Mouse (Mus musculus) lung, postnatal 25 days (tissue): ENCODE data around the gene Vps45.

ENCODE experiments used
- DNase-seq: peaks from one replicate; pipeline ENCODE4 v3.0.0; 2022; ENCODE audit warnings: low spot score

Vps45 gene

GRCm38 (mm10) chr3:96058231-96058896 lies at the start of gene Vps45:
TSS of gene Vps45 (minus strand) at chr3:96058466.
- peak; percentile 64 for DNase-seq

DNA sequence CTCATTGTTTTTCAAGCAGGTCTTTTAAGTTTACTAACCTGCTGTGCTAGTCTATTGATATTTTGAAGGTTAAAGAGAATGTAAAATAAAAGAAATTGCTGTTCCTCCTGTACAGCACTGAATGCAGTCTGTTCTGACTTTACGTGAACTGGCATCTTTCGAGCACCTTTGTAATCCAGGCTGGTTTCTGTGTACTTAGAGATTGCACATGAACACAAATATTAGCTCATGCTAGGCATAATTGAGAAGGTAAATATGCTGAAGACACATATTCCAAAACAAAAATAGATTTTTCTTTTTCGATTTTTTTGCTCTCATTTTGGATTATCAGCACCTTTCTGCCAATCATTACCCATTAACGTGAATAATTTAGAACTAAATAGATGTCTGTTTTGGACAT lies 47.9 kb upstream of the Vps45 start:
- no peak for DNase-seq

DNA sequence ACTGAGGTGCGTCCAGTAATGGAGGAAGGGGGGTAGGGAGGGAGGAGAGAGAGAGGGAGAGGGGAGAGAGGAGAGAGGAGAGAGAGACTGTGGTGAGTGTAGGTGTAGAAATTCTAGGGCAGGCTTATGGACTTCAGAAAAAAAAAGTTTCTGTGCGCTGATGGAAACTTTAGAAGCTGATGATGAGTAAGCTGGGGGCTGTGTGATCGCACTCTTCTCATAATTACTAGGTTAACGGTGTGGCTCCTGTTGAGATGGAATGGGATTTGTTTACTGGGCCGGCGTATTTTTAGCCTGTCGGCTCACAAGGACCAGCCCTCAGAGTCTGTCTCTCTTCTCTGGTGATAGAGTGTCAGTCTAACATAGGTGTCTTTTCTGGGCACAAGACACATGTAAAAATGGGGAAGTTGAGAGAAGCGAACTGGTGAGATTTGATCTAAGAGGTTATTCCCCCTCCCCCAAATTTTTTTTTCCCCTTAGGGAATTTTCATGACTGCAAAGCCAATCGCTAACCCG lies 47.0 kb upstream of the Vps45 start:
- no peak for DNase-seq

- peak; percentile 69 for DNase-seq
These were observed 46.2 kb upstream of the Vps45 start, which contains the start of gene Otud7b for GRCm38 (mm10) chr3:96104261-96105065. TSS of gene Otud7b (plus strand) at chr3:96104527.

GRCm38 (mm10) chr3:96103901-96104260 lies 45.6 kb upstream of the Vps45 start:
- DNase-seq: no peak

DNA sequence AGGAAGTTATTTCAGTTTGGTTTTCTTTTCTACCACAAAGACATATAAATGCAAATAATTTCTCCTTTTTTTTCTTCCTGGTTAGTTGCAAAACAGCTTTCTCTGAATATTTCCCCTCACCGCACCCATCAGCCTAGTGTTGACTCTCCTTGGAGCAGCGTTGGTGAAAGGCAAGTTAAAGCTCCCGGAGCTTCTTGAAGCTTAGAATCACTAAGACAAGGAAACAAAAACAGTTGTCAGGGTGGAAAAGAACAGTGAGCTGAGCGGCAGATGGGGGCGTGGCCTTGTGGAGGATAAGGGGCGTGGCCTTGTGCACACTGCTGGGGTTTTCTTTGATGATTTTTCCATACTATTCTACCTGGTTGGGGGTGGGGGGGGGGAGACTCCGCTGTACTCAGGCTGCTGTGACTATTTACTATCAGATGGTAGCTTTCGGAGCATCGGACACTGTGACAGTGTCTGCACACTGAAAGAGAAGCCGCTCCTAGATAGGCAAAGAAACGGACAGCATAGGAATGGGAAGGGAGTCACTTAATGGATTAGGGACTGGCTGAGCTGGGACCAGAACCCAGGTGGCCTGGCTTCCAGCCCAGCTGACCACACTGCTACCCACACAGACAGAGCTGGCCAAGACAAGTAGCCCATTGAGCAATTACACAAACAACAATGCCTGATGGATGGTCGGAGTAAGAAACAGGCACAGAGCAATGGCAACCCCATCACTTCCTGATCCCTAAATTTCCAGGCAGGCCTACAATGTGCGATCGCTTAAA lies 44.0 kb upstream of the Vps45 start:
- DNase-seq: peak; percentile 61

DNA sequence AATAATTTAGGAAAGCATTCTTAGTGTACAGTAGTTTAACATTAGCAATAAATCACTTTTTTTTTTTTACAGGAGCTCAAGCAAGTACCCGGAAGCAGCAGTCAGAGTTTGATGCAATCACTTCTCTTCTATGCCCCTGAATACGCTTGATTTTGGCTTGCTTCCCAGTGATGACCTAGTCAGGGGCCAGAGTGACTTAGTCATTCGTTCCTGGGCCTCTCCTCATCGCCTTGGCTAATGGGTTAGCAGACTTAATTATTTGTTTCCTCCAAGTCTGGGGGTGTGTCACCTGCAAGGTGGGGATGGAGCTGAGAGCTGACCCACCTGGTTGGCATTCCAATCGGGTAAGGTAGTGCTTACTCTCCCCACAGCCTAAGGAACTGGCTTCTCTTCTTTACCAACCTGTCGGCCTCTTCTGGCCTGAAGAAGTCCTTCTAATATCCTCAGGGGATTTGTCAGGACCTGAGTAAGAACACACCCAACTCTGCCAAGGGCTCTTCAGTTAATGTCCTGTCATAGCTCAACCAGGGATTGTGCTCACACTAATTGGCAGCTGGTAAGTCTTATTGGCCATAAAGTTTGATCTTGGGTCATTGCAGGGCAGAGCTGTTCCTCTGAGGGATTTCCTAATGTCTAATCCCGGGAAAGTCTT lies 40.5 kb upstream of the Vps45 start:
- peak; percentile 84 for DNase-seq

GRCm38 (mm10) chr3:96098168-96098567 lies 39.9 kb upstream of the Vps45 start:
- DNase-seq: no peak

GRCm38 (mm10) chr3:96094203-96094602 lies 35.9 kb upstream of the Vps45 start:
- no peak for DNase-seq

GRCm38 (mm10) chr3:96093509-96093908 lies 35.2 kb upstream of the Vps45 start:
- DNase-seq: no peak

DNA sequence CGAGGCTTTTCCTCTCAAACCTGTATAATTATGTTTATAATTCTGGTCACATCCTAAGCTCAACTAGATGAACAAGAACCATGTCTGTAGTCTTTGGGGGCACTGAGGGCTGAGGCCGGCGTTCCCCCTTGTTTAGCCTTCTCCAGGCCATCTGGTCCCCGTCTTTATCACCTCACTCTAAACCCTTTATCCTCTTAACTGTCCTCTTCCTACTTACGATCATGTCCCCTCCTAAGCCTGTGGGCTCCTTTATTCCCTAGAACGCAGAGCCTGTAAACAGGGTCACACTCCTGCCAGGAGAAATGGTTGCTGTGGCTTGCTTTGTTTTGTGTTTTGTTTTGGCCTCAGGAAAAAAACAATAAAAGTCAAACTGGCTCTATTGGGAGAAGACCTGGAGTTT lies 33.7 kb upstream of the Vps45 start:
- no peak for DNase-seq

- no peak for DNase-seq
These were observed 32.9 kb upstream of the Vps45 start for GRCm38 (mm10) chr3:96091146-96091545.

DNA sequence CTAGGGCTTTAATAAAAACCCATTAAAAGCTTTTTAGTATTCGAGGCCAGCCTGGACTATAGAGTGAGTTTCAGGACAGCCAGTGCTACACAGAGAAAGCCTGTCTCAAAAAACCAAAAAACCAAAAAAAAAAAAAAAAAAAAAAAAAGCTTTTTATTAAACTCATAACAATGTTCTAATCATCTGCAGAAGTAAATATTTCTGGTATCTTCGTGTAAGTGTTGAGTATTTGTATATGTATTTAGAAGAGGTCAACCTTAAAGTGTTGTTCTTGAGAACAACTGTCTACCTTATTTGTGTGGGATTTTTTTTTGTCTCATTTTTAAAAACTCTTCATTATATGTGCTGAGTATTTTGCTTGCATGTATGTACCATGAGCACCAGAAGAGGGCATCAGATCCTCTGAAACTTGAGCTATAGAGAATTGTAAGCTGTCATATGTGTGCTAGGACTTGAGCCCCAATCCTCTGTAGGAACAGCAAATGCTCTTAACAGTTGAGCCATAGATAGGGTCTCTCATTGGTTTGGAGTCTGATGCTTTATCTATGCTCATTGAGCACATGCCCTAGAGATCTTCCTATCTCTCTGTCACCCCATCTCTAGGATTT lies 31.7 kb upstream of the Vps45 start:
- no peak for DNase-seq

- no peak for DNase-seq
These were observed 29.5 kb upstream of the Vps45 start for GRCm38 (mm10) chr3:96087801-96088200.

GRCm38 (mm10) chr3:96087219-96087618 lies 29.0 kb upstream of the Vps45 start:
- DNase-seq: no peak

GRCm38 (mm10) chr3:96084146-96084755 lies 26.0 kb upstream of the Vps45 start:
- no peak for DNase-seq

- no peak for DNase-seq
These were observed 24.6 kb upstream of the Vps45 start for GRCm38 (mm10) chr3:96082714-96083508.

DNA sequence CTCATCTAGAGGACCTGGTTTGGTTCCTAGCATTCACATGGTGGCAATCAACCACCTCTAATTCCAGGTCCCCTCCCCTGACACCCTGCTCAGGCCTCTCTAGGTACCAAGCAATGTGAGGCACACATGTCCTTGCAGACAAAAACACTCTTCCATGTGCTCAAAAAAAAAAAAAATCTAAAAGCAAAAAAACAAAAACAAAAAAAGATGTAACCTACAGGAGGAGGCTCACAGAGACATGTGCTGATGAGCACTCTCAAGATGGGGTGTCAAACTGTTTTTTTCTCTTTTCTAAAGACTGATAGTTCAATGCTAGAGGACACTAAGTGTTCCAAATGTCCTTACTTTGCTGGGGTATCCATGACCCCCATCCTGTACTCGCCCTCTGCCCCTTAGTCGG lies 23.8 kb upstream of the Vps45 start:
- no peak for DNase-seq

DNA sequence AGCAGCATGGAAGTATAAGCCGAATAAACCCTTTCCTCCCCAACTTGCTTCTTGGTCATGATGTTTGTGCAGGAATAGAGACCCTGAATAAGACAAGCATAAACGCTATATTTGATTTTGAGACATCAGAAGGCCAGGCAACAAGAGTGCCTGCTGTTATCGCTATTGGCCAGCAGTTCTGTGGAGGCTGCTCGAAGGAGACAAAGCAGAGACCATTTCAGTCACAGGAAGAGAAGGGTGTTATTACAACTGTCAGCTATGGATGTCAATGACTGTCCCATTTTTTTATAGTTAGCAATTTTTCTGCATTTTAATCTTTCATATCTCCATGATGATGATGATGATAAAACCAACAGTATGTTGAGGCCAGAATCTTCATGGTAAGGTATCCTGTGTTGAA lies 23.4 kb upstream of the Vps45 start:
- DNase-seq: no peak

GRCm38 (mm10) chr3:96081006-96081405 lies 22.7 kb upstream of the Vps45 start:
- no peak for DNase-seq
